Mouse (Mus musculus) stomach, postnatal 0 days (tissue): Measurements from ENCODE around the gene Gm28845.

ENCODE experiments used
- CTCF ChIP-seq: IDR thresholded peaks from 2 replicates; pipeline ENCODE4 v1.5.1; 2016; ENCODE audit warnings: antibody characterized with exemption, low read depth, mild to moderate bottlenecking, moderate library complexity
- EP300 ChIP-seq: optimal IDR thresholded peaks from 2 replicates; pipeline ENCODE3; 2016; ENCODE audit warnings: antibody characterized with exemption

GRCm38 (mm10) chr1:65144783-65145182 lies 25.4 kb upstream of the Gm28845 start:
- TF ChIP-seq EP300 (no peak), CTCF (no peak)
